Mouse (Mus musculus) brown adipose tissue, adult 24 weeks (tissue): ENCODE measurements around the gene Ptprj. TPM values are rescaled to one million over a fixed set of nuclear protein-coding genes. Genes with fewer than 3 reads are reported as not detected.

Experiments
- H3K27ac ChIP-seq: fragments of 200-500 bp; replicated peaks from 2 replicates; pipeline ENCODE4 v1.5.1; 2012; ENCODE audit warnings: low read depth, mild to moderate bottlenecking, low read length
- H3K4me1 ChIP-seq: fragments of 200-500 bp; 2 replicates; pipeline ENCODE4 v1.6.1; 2012; ENCODE audit warnings: low read length, mixed read lengths; ENCODE audit not compliant: control insufficient read depth, insufficient read depth, insufficient read length
- H3K4me3 ChIP-seq: fragments of 200-500 bp; 2 replicates; pipeline ENCODE4 v1.5.1; 2012; ENCODE audit warnings: low read depth, mild to moderate bottlenecking, low read length, moderate library complexity; ENCODE audit not compliant: insufficient read depth
- polyA plus RNA-seq: library from polyadenylated mRNA; stranded (reverse); fragments of >200 nt; gene quantifications from 2 replicates; pipeline ENCODE4 v1.2.4, GENCODE M21; 2012; ENCODE audit not compliant: missing spikeins, insufficient read depth, insufficient read length

Gene Ptprj
- polyA plus RNA-seq, 1 experiment: 4.2 TPM

- Histone ChIP-seq H3K27ac (no peak overlapping the region), H3K4me3 (no peak overlapping the region), H3K4me1 (no peaks in the 10 kb centered on the region)
Observed at GRCm38 (mm10) chr2:90582814-90583213, 2.4 kb upstream of the Ptprj start.

GRCm38 (mm10) chr2:90582311-90582710, 1.9 kb upstream of the Ptprj start:
- H3K27ac ChIP-seq: no peak overlapping the region
- H3K4me1 ChIP-seq: no peaks in the 10 kb centered on the region
- H3K4me3 ChIP-seq: no peak overlapping the region

- H3K4me1 ChIP-seq: no peaks in the 10 kb centered on the region
- H3K27ac ChIP-seq: no peak overlapping the region
- no peak overlapping the region for H3K4me3 ChIP-seq
Observed at GRCm38 (mm10) chr2:90581796-90582125, 1.3 kb upstream of the Ptprj start.

GRCm38 (mm10) chr2:90581006-90581795, 754 bp upstream of the Ptprj start:
- H3K4me1 ChIP-seq: no peaks in the 10 kb centered on the region
- H3K4me3 ChIP-seq: peak overlapping the region; percentile 74
- H3K27ac ChIP-seq: no peak overlapping the region

GRCm38 (mm10) chr2:90579728-90580235, 665 bp downstream of the Ptprj start:
- Histone ChIP-seq H3K27ac (peak overlapping the region; percentile 50), H3K4me3 (peak overlapping the region; percentile 74), H3K4me1 (no peaks in the 10 kb centered on the region)

- no peaks in the 10 kb centered on the region for H3K4me1 ChIP-seq
- peak overlapping the region; percentile 50 for H3K27ac ChIP-seq
- H3K4me3 ChIP-seq: peak overlapping the region; percentile 74
Observed at GRCm38 (mm10) chr2:90579038-90579727, 1.3 kb downstream of the Ptprj start.

- 0 out of 2 replicates have a peak overlapping the region, but pooled peaks have one; percentile 17 for H3K4me3 ChIP-seq
- peak overlapping the region; percentile 29 for H3K27ac ChIP-seq
- no peaks in the 10 kb centered on the region for H3K4me1 ChIP-seq
Observed at GRCm38 (mm10) chr2:90577451-90578279, 2.8 kb downstream of the Ptprj start.

- Histone ChIP-seq H3K4me3 (no peak overlapping the region), H3K27ac (no peak overlapping the region), H3K4me1 (no peaks in the 10 kb centered on the region)
Observed at GRCm38 (mm10) chr2:90576936-90577335, 3.5 kb downstream of the Ptprj start.

- Histone ChIP-seq H3K4me1 (no peaks in the 10 kb centered on the region), H3K27ac (no peak overlapping the region), H3K4me3 (no peak overlapping the region)
Observed at GRCm38 (mm10) chr2:90576411-90576810, 4.0 kb downstream of the Ptprj start.

- no peak overlapping the region for H3K27ac ChIP-seq
- H3K4me1 ChIP-seq: no peaks in the 10 kb centered on the region
- H3K4me3 ChIP-seq: no peak overlapping the region
Observed at GRCm38 (mm10) chr2:90575713-90576112, 4.7 kb downstream of the Ptprj start.

- H3K27ac ChIP-seq: no peak overlapping the region
- H3K4me3 ChIP-seq: no peak overlapping the region
- no peaks in the 10 kb centered on the region for H3K4me1 ChIP-seq
Observed at GRCm38 (mm10) chr2:90575116-90575515, 5.3 kb downstream of the Ptprj start.

GRCm38 (mm10) chr2:90574536-90574935, 5.9 kb downstream of the Ptprj start:
- no peaks in the 10 kb centered on the region for H3K4me1 ChIP-seq
- no peak overlapping the region for H3K4me3 ChIP-seq
- peak overlapping the region; percentile 18; the same call in 1 of the 2 replicates for H3K27ac ChIP-seq

GRCm38 (mm10) chr2:90573640-90574526, 6.6 kb downstream of the Ptprj start:
- Histone ChIP-seq H3K27ac (no peak overlapping the region; the same call in 1 of the 2 replicates), H3K4me3 (peak overlapping the region; percentile 33), H3K4me1 (peaks cover 2% of the 10 kb centered on the region; the same call in 1 of the 2 replicates)

GRCm38 (mm10) chr2:90572126-90572525, 8.3 kb downstream of the Ptprj start:
- Histone ChIP-seq H3K4me1 (peaks cover 3% of the 10 kb centered on the region; the same call in 1 of the 2 replicates), H3K27ac (no peak overlapping the region), H3K4me3 (no peak overlapping the region)
